Mouse (Mus musculus) right cerebral cortex, postnatal 25 days (tissue): ENCODE measurements at regions not wholly inside any gene's neighbourhood (a gene's known extent, or its start where the extent isn't known, plus 50 kb on each side); places are given as distances from the start of the nearest gene placed in this dataset.

ENCODE experiments used
- DNase-seq: peaks from one replicate; pipeline ENCODE4 v3.0.0; 2022

- no peak for DNase-seq
Observed at GRCm38 (mm10) chr13:101419457-101420025, 348.5 kb downstream of the Pik3r1 start.

DNA sequence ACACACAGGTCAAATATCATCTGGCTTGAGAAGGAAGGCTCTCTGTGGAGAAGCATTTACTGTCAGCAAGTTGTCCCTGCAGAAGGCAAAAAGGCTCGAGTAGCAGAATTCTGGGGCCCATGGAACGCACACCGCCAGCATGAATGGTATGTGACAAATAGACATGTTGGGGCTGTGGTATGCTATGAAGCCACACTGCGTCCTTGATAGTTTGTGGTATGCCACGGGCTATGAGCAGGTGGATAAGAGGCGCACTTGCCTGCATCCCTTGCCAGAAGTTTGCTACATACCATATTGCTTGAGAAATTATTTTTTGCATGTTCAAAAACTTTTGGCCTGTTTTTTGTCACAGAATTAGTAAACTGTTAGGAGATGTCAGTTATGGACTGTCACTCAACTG is 349.7 kb downstream of the Pik3r1 start:
- no peak for DNase-seq

- no peak for DNase-seq
Observed at GRCm38 (mm10) chr13:101408885-101409284, 359.1 kb downstream of the Pik3r1 start.

DNA sequence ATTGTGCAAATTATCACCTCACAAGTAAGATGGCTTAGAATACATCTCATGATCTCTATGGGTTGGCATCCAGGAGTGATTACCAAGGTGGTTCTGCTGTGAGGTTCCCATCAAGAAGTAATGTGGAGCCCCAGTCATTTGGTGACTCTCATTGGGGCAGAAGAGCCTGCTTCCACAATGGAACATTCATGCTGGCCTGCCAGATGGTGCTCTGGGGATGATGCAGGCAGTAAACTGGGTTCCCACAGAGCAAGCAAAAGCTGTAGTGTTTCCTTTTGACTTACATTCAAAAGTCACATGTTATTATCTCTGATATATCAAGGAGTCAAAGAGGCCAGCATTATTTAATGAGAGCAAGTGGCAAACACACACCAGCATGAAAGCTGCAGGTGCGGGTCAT is 360.4 kb downstream of the Pik3r1 start:
- no peak for DNase-seq

DNA sequence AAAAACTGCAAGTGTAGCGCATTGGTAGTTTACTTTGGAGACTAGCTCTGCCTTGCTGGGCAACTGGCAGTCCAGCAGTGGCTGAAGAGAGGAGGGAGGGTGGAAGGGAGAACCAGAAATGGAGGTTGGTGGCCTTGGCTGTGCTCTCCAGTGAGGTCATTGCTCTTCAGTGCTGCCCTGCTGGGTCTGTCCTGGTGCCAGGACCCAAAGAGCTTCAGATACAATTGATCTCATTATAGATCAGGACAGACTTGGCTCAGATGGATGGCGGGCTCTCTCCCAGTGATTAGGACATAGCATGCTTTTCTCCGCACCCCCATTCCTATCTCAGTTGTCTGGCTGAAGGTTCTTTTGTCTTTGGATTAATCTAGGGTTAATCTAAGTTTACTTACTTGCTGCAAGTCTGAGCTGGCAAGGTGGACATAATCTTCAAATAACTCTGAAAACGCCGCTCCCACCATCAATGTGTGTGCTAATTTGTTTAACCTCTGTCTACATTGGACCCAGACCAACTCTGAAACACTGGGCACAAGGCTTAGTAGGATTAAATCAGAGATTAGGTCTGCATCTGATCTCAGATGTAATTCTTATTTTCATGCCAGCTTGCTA is 394.3 kb downstream of the Pik3r1 start:
- DNase-seq = no peak

DNA sequence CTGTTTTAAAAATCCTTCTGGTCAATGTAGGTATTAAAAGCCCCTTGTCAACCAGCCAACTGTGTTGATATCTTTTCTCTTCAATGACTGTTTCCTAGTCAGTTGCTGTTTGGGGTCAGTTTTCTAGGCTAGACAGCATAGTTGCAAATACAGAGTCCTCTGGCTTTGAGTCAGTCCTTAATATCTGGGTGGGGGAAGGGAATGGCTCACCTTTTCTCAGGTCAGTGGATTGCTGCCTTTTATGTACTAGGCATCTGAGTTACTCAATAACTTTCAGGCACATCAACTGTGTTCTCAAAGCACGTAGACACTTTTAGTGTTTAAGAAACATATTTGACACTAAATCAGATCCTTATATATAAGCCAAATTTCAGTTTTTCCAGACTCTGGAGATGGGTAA is 396.1 kb downstream of the Pik3r1 start:
- no peak for DNase-seq

GRCm38 (mm10) chr13:101368170-101368569 is 399.8 kb downstream of the Pik3r1 start:
- DNase-seq = no peak

DNA sequence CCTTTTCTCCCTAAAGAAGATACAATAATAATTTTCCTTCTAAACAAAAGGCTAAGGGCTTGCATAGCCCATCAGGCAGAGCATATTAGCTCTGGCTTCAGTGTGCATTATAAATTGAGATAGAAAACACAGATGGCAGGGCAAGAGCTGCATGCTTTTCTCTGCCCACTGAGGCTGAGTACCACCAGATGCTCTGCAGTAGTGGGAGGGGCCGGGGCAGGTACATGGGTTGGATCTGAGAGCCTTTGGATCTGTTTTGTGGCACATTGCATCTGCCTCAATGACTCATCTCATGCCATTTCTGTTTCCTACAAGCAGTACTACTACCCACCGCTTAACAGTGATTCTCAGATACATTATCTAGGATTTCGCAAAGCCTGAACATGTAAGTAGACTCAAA is 412.7 kb downstream of the Pik3r1 start:
- DNase-seq = no peak

GRCm38 (mm10) chr13:101351123-101351522 is 416.9 kb downstream of the Pik3r1 start:
- DNase-seq = no peak

- DNase-seq = no peak
Observed at GRCm38 (mm10) chr13:101349354-101349753, 418.7 kb downstream of the Pik3r1 start.

- DNase-seq = no peak
Observed at GRCm38 (mm10) chr13:101338280-101338872, 429.6 kb downstream of the Pik3r1 start.

DNA sequence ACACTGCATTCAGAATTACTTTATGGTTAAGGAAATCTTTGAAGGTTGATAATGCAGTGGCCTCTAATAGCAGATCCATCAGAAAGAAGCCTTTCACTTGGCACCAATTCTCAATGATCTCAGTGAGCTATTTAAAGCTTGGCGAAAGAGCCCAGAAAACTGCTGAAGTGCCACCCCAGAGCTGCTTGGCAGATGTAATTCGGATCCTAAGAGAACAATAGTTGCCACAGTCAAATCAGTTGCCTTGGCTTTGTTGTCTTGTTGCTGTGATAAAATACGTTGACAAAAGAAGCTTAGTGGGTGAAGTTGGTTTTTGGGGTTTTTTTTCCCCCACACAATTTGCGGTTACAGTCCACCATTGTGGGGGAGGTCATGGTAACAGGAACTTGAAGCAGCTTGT is 449.4 kb downstream of the Pik3r1 start:
- no peak for DNase-seq

- no peak for DNase-seq
Observed at GRCm38 (mm10) chr13:101316336-101316735, 451.7 kb downstream of the Pik3r1 start.

GRCm38 (mm10) chr13:101314040-101314439 is 454.0 kb downstream of the Pik3r1 start:
- DNase-seq = no peak

- DNase-seq = no peak
Observed at GRCm38 (mm10) chr13:101311634-101312314, 456.2 kb downstream of the Pik3r1 start.

GRCm38 (mm10) chr13:101308724-101309123 is 459.3 kb downstream of the Pik3r1 start:
- no peak for DNase-seq

DNA sequence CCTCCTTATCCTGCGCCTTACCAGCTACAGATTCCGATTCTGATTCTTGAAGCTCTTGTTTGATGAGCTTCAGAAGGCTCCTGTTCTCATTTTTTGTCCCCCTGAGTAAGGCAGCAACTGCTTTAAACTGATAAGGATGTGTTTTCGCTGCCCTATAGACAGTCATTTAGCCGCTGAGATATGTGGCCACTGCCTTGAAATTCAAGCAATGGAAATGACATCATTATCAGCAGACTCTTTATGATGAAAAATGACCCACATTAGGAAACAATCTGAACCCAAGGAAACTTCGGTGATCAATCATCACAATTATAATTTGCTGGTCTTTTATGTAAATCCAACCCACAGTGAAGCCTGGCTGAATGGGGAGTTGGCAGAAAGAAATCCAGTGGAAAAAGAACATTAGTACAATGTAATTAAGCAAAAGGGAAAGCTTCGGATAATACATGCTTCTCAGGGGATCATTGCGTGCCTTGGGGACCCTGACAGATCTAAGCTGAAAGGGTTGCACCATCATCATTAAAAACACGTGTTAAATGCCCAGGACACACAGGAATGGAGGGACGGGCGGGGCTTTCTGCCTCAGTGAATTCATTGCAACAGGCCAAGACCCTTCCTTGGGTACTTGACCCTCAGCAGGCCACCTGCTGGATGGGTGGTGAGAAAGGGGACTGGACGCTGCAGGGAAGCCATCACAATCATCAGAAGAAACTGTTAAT is 462.2 kb downstream of the Pik3r1 start:
- DNase-seq = no peak

DNA sequence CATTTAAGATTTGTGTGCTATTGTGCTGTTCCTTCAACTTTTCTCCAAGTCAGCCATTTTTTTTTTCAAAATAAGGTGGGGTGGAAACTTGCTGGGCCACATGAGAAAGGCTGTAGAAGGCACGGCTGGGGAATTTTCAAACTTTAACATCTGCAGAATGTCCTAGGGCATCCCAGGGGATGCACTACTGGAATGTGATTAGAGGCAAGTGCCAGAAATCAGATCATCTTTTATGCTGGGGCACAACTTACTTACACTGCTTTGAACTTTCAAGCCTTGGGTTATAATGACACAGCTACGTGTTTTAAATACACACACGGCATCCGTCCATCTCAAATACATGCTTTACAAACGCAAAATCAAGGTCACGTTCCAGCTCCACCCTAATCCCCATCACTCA is 463.0 kb downstream of the Pik3r1 start:
- no peak for DNase-seq

DNA sequence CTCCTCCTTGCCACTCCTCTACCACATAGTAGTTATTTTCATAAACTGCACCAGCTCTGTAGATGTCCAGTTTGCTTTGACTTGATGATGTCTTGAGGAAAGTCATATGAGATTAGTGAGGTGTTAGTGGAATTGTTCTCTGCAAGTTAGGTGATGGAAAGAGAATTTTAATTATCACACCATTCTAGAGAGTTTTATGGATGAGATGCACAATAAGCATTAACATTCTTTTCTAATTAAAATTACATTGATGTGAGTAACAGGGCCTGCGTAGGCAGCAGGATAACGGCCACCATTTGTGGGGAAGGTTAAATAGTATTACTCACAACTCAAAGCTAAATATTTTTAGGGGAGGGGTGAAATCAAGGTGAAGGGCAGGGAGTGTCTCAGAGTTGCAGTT is 466.7 kb downstream of the Pik3r1 start:
- no peak for DNase-seq

- DNase-seq = no peak
Observed at GRCm38 (mm10) chr13:101289407-101289806, 456.2 kb upstream of the Slc30a5 start.

- DNase-seq = no peak
Observed at GRCm38 (mm10) chr13:101287131-101287530, 453.9 kb upstream of the Slc30a5 start.

- no peak for DNase-seq
Observed at GRCm38 (mm10) chr13:101286029-101286917, 453.0 kb upstream of the Slc30a5 start.
